Mouse (Mus musculus): ENCODE measurements at regions not wholly inside any gene's neighbourhood (a gene's known extent, or its start where the extent isn't known, plus 50 kb on each side); places are given as distances from the start of the nearest gene placed in this dataset.

- Histone ChIP-seq H3K4me1 (replicated peaks; ENCODE audit: control insufficient read depth, insufficient read depth, low read length) (no peaks in the 10 kb centered on the region), H3K9me3 (ENCODE audit: control insufficient read depth, low read length) (no peaks in the 10 kb centered on the region), H3K4me2 (ENCODE audit: low read depth, low read length) (no peak overlapping the region), H3K9ac (ENCODE audit: low read length) (no peak overlapping the region), H3K36me3 (ENCODE audit: control insufficient read depth, insufficient read depth, low read length) (no peaks in the 10 kb centered on the region), H3K4me3 (ENCODE audit: low read length) (no peak overlapping the region), H3K27me3 (ENCODE audit: control insufficient read depth, insufficient read depth, low read depth, low read length) (no peaks in the 10 kb centered on the region), H3K27ac (ENCODE audit: low read length) (no peak overlapping the region)
- no peak for ATAC-seq (ENCODE audit: low read depth)
Observed at GRCm38 (mm10) chr3:45649361-45649760, 271.2 kb downstream of the Pcdh10 start.

GRCm38 (mm10) chr3:45657023-45657422 lies 278.8 kb downstream of the Pcdh10 start:
- Histone ChIP-seq H3K27ac (ENCODE audit: low read length) (no peak overlapping the region), H3K36me3 (ENCODE audit: control insufficient read depth, insufficient read depth, low read length) (no peaks in the 10 kb centered on the region), H3K4me1 (replicated peaks; ENCODE audit: control insufficient read depth, insufficient read depth, low read length) (no peaks in the 10 kb centered on the region), H3K9ac (ENCODE audit: low read length) (no peak overlapping the region), H3K4me3 (ENCODE audit: low read length) (no peak overlapping the region), H3K9me3 (ENCODE audit: control insufficient read depth, low read length) (no peaks in the 10 kb centered on the region), H3K27me3 (ENCODE audit: control insufficient read depth, insufficient read depth, low read depth, low read length) (no peaks in the 10 kb centered on the region), H3K4me2 (ENCODE audit: low read depth, low read length) (no peak overlapping the region)
- ATAC-seq (ENCODE audit: low read depth), result no peak
- WGBS, result 90% methylated on average over 5 of the region's 5 CpGs

- Histone ChIP-seq H3K4me2 (ENCODE audit: low read depth, low read length) (no peak overlapping the region), H3K27me3 (ENCODE audit: control insufficient read depth, insufficient read depth, low read depth, low read length) (no peaks in the 10 kb centered on the region), H3K9me3 (ENCODE audit: control insufficient read depth, low read length) (no peaks in the 10 kb centered on the region), H3K4me1 (replicated peaks; ENCODE audit: control insufficient read depth, insufficient read depth, low read length) (no peaks in the 10 kb centered on the region), H3K27ac (ENCODE audit: low read length) (no peak overlapping the region), H3K9ac (ENCODE audit: low read length) (no peak overlapping the region), H3K4me3 (ENCODE audit: low read length) (no peak overlapping the region), H3K36me3 (ENCODE audit: control insufficient read depth, insufficient read depth, low read length) (no peaks in the 10 kb centered on the region)
- WGBS, result 59% methylated on average over 2 of the region's 2 CpGs
- no peak for ATAC-seq (ENCODE audit: low read depth)
Observed at GRCm38 (mm10) chr3:45658093-45658776, 280.0 kb downstream of the Pcdh10 start.

GRCm38 (mm10) chr3:45659052-45659451 lies 280.9 kb downstream of the Pcdh10 start:
- no peak overlapping the region for H3K27ac ChIP-seq (ENCODE audit: low read length)
- H3K9me3 ChIP-seq (ENCODE audit: control insufficient read depth, low read length), result no peaks in the 10 kb centered on the region
- no peak overlapping the region for H3K4me2 ChIP-seq (ENCODE audit: low read depth, low read length)
- ATAC-seq (ENCODE audit: low read depth), result no peak
- no peaks in the 10 kb centered on the region for H3K27me3 ChIP-seq (ENCODE audit: control insufficient read depth, insufficient read depth, low read depth, low read length)
- no peak overlapping the region for H3K9ac ChIP-seq (ENCODE audit: low read length)
- no peaks in the 10 kb centered on the region for H3K36me3 ChIP-seq (ENCODE audit: control insufficient read depth, insufficient read depth, low read length)
- H3K4me1 ChIP-seq (replicated peaks; ENCODE audit: control insufficient read depth, insufficient read depth, low read length), result no peaks in the 10 kb centered on the region
- WGBS, result 86% methylated on average over 1 of the region's 1 CpGs
- H3K4me3 ChIP-seq (ENCODE audit: low read length), result no peak overlapping the region

GRCm38 (mm10) chr3:45670434-45670833 lies 292.2 kb downstream of the Pcdh10 start:
- Histone ChIP-seq H3K9me3 (ENCODE audit: control insufficient read depth, low read length) (no peaks in the 10 kb centered on the region), H3K4me3 (ENCODE audit: low read length) (no peak overlapping the region), H3K4me1 (replicated peaks; ENCODE audit: control insufficient read depth, insufficient read depth, low read length) (no peaks in the 10 kb centered on the region), H3K4me2 (ENCODE audit: low read depth, low read length) (no peak overlapping the region), H3K36me3 (ENCODE audit: control insufficient read depth, insufficient read depth, low read length) (no peaks in the 10 kb centered on the region), H3K9ac (ENCODE audit: low read length) (no peak overlapping the region), H3K27ac (ENCODE audit: low read length) (no peak overlapping the region), H3K27me3 (ENCODE audit: control insufficient read depth, insufficient read depth, low read depth, low read length) (no peaks in the 10 kb centered on the region)
- no peak for ATAC-seq (ENCODE audit: low read depth)

- no peak overlapping the region for H3K4me3 ChIP-seq (ENCODE audit: low read length)
- no peak for ATAC-seq (ENCODE audit: low read depth)
- no peak overlapping the region for H3K4me2 ChIP-seq (ENCODE audit: low read depth, low read length)
- no peak overlapping the region for H3K27ac ChIP-seq (ENCODE audit: low read length)
- H3K27me3 ChIP-seq (ENCODE audit: control insufficient read depth, insufficient read depth, low read depth, low read length), result no peaks in the 10 kb centered on the region; the same call in 1 of the 2 replicates
- H3K9me3 ChIP-seq (ENCODE audit: control insufficient read depth, low read length), result no peaks in the 10 kb centered on the region
- H3K36me3 ChIP-seq (ENCODE audit: control insufficient read depth, insufficient read depth, low read length), result no peaks in the 10 kb centered on the region
- no peak overlapping the region for H3K9ac ChIP-seq (ENCODE audit: low read length)
- 89% methylated on average over 6 of the region's 6 CpGs for WGBS
- H3K4me1 ChIP-seq (replicated peaks; ENCODE audit: control insufficient read depth, insufficient read depth, low read length), result no peaks in the 10 kb centered on the region
Observed at GRCm38 (mm10) chr3:45677672-45678071, 299.5 kb downstream of the Pcdh10 start.

- no peaks in the 10 kb centered on the region for H3K36me3 ChIP-seq (ENCODE audit: control insufficient read depth, insufficient read depth, low read length)
- no peaks in the 10 kb centered on the region for H3K4me1 ChIP-seq (replicated peaks; ENCODE audit: control insufficient read depth, insufficient read depth, low read length)
- peak overlapping the region; percentile 21; the same call in 1 of the 2 replicates for H3K4me2 ChIP-seq (ENCODE audit: low read depth, low read length)
- no peaks in the 10 kb centered on the region for H3K9me3 ChIP-seq (ENCODE audit: control insufficient read depth, low read length)
- no peak overlapping the region for H3K4me3 ChIP-seq (ENCODE audit: low read length)
- H3K27me3 ChIP-seq (ENCODE audit: control insufficient read depth, insufficient read depth, low read depth, low read length), result no peaks in the 10 kb centered on the region; the same call in 1 of the 2 replicates
- no peak for ATAC-seq (ENCODE audit: low read depth)
- H3K27ac ChIP-seq (ENCODE audit: low read length), result no peak overlapping the region
- WGBS, result 11% methylated on average over 12 of the region's 12 CpGs
- H3K9ac ChIP-seq (ENCODE audit: low read length), result no peak overlapping the region
Observed at GRCm38 (mm10) chr3:45681410-45681809, 303.2 kb downstream of the Pcdh10 start.

GRCm38 (mm10) chr3:45707891-45708290 lies 329.7 kb downstream of the Pcdh10 start:
- Histone ChIP-seq H3K36me3 (ENCODE audit: control insufficient read depth, insufficient read depth, low read length) (no peaks in the 10 kb centered on the region), H3K4me2 (ENCODE audit: low read depth, low read length) (no peak overlapping the region), H3K9me3 (ENCODE audit: control insufficient read depth, low read length) (no peaks in the 10 kb centered on the region), H3K4me1 (replicated peaks; ENCODE audit: control insufficient read depth, insufficient read depth, low read length) (no peaks in the 10 kb centered on the region), H3K9ac (ENCODE audit: low read length) (no peak overlapping the region), H3K27me3 (ENCODE audit: control insufficient read depth, insufficient read depth, low read depth, low read length) (no peaks in the 10 kb centered on the region), H3K27ac (ENCODE audit: low read length) (no peak overlapping the region), H3K4me3 (ENCODE audit: low read length) (no peak overlapping the region)
- 42% methylated on average over 1 of the region's 1 CpGs for WGBS
- ATAC-seq (ENCODE audit: low read depth), result no peak

All from lung, embryonic 16.5 days (tissue).